Mouse (Mus musculus): ENCODE results near the gene Cdh20.

- TF ChIP-seq GATA1 (IDR thresholded peaks at IDR 0.05; ENCODE audit: low read length) (no peak), TAL1 (IDR thresholded peaks at IDR 0.05; ENCODE audit: low read length) (no peak)
These were observed 20.9 kb upstream of the Cdh20 start for GRCm38 (mm10) chr1:104747438-104747837.
